ENCODE assay signal across 8 mouse cellular contexts in genomic region chr7:140125278-140126021, GRCm38 (mm10). TPM values are rescaled to one million over a fixed set of nuclear protein-coding genes. Genes with fewer than 3 reads are reported as not detected.
DNase-seq lines count a peak whose midpoint lies in the region; ATAC-seq and TF ChIP-seq lines count a peak whose summit lies in the region.

No protein-coding gene starts in this region.

- H3K9me3 ChIP-seq in heart, embryonic 12.5 days (replicated peaks): no peaks in the 10 kb centered on the region
- H3K9me3 ChIP-seq in kidney, postnatal 0 days (replicated peaks; ENCODE audit: low read length): no peaks in the 10 kb centered on the region

- H3K9ac ChIP-seq in heart, embryonic 12.5 days: peak overlapping the region; percentile 80
- peak overlapping the region; percentile 91 for H3K9ac ChIP-seq in kidney, postnatal 0 days (ENCODE audit: low read depth, low read length)
- peak overlapping the region; percentile 87 for H3K9ac ChIP-seq in liver, adult 2 months (ENCODE audit: low read depth, low read length)

- 0 out of 2 replicates have a peak, but pooled peaks have one; percentile 22 for TF ChIP-seq POLR2A in liver, adult 2 months (IDR thresholded peaks at IDR 0.05; ENCODE audit: extremely low read depth, insufficient read depth, low read length)

- DNase-seq in CD4-positive helper T cell, adult 2 months (ENCODE audit: low read depth, low spot score): peak; percentile 90
- DNase-seq in kidney, postnatal 0 days (ENCODE audit: low spot score): peak; percentile 98
- DNase-seq in liver, adult 2 months (ENCODE audit: extremely low read depth, low read depth, low spot score): peak; percentile 68
- peak; percentile 91 to 94 for DNase-seq in spleen, postnatal 36 days (ENCODE audit: low spot score in 2 of 2)

- no peak for TF ChIP-seq CTCF in kidney, postnatal 0 days (IDR thresholded peaks at IDR 0.05; ENCODE audit: low read depth)
- TF ChIP-seq CTCF in liver, adult 2 months (IDR thresholded peaks at IDR 0.05; ENCODE audit: low read depth, low read length): no peak

- H3K4me2 ChIP-seq in heart, embryonic 12.5 days: peak overlapping the region; percentile 80
- H3K4me2 ChIP-seq in kidney, postnatal 0 days (ENCODE audit: low read length): peak overlapping the region; percentile 86

- WGBS in heart, embryonic 12.5 days: 2% methylated on average over 39 of the region's 40 CpGs
- WGBS in kidney, postnatal 0 days: 2% methylated on average over 40 of the region's 40 CpGs
- 3% methylated on average over 40 of the region's 40 CpGs for WGBS in liver, adult 2 months

- peak; percentile 96 for ATAC-seq in erythroid progenitor cell, adult 5-6 weeks (replicated peaks; ENCODE audit: low FRiP score, poor library complexity, severe bottlenecking)
- peak; percentile 99 for ATAC-seq in heart, embryonic 12.5 days (ENCODE audit: insufficient number of reproducible peaks, low FRiP score)
- ATAC-seq in kidney, postnatal 0 days (replicated peaks; ENCODE audit: low FRiP score, low read depth): peak; percentile 97
- peak; percentile 96 for ATAC-seq in monocyte, adult 5-6 weeks (replicated peaks; ENCODE audit: insufficient number of reproducible peaks, low FRiP score, low TSS enrichment, poor library complexity, severe bottlenecking)

- H3K27ac ChIP-seq in brown adipose tissue, adult 24 weeks (replicated peaks; ENCODE audit: low read depth, low read length): 0 out of 2 replicates have a peak overlapping the region, but pooled peaks have one; percentile 10
- H3K27ac ChIP-seq in heart, embryonic 12.5 days (ENCODE audit: poor library complexity, severe bottlenecking): no peak overlapping the region
- H3K27ac ChIP-seq in kidney, postnatal 0 days: peak overlapping the region; percentile 73
- peak overlapping the region; percentile 42 for H3K27ac ChIP-seq in liver, adult 2 months (replicated peaks; ENCODE audit: insufficient read depth, low read depth, low read length)

- H3K4me1 ChIP-seq in brown adipose tissue, adult 24 weeks (ENCODE audit: control insufficient read depth, insufficient read depth, insufficient read length, low read length): no peaks in the 10 kb centered on the region
- H3K4me1 ChIP-seq in heart, embryonic 12.5 days (replicated peaks): peaks cover 3% of the 10 kb centered on the region; the same call in 1 of the 2 replicates
- no peaks in the 10 kb centered on the region; the same call in 1 of the 2 replicates for H3K4me1 ChIP-seq in kidney, postnatal 0 days (replicated peaks; ENCODE audit: insufficient read depth, low read length)
- H3K4me1 ChIP-seq in liver, adult 2 months (ENCODE audit: control insufficient read depth, insufficient read depth, low read length): peaks cover 8% of the 10 kb centered on the region

- H3K4me3 ChIP-seq in brown adipose tissue, adult 24 weeks (ENCODE audit: insufficient read depth, low read depth, low read length): peak overlapping the region; percentile 68
- H3K4me3 ChIP-seq in heart, embryonic 12.5 days: peak overlapping the region; percentile 71
- peak overlapping the region; percentile 84 for H3K4me3 ChIP-seq in kidney, postnatal 0 days (replicated peaks; ENCODE audit: low read depth, low read length)
- peak overlapping the region; percentile 68 for H3K4me3 ChIP-seq in liver, adult 2 months (ENCODE audit: insufficient read depth, low read depth, low read length)

- H3K79me2 ChIP-seq in liver, adult 2 months (ENCODE audit: control insufficient read depth, insufficient read depth, low read length): no peaks in the 10 kb centered on the region; the same call in 1 of the 2 replicates

- peaks cover 11% of the 10 kb centered on the region for H3K36me3 ChIP-seq in heart, embryonic 12.5 days
- H3K36me3 ChIP-seq in kidney, postnatal 0 days (ENCODE audit: insufficient read depth, low read length): peaks cover 9% of the 10 kb centered on the region; the same call in 1 of the 2 replicates
- H3K36me3 ChIP-seq in liver, adult 2 months (ENCODE audit: control insufficient read depth, insufficient read depth, low read length): peaks cover 19% of the 10 kb centered on the region; the same call in 1 of the 2 replicates

- H3K27me3 ChIP-seq in heart, embryonic 12.5 days (replicated peaks): no peaks in the 10 kb centered on the region
- no peaks in the 10 kb centered on the region for H3K27me3 ChIP-seq in kidney, postnatal 0 days (ENCODE audit: insufficient read depth, low read length)
- no peaks in the 10 kb centered on the region for H3K27me3 ChIP-seq in liver, adult 2 months (ENCODE audit: control insufficient read depth, insufficient read depth, low read length)

RNA-seq across cellular contexts. Expression of gene Echs1, which starts 9.2 kb away (rescaled TPM):
- 1,018 and 1,090 TPM in 2 replicates for polyA plus RNA-seq in brown adipose tissue, adult 24 weeks (2012; ENCODE audit: insufficient read depth, insufficient read length, missing spikeins)
- 16.2 and 20.1 TPM in 2 replicates for total RNA-seq in erythroid progenitor cell, adult 5-6 weeks (2015; ENCODE audit: low replicate concordance)
- 8.6 and 12.6 TPM in 2 replicates for total RNA-seq in erythroid progenitor cell, adult 5-6 weeks (2017; ENCODE audit: low replicate concordance)
- polyA plus RNA-seq in heart, embryonic 12.5 days (2016; fragmentation: Nextera tagmentation; extraction: Ambion mirVana): 174 and 176 TPM in 2 replicates
- polyA plus RNA-seq in kidney, postnatal 0 days (2015; fragmentation: Nextera tagmentation; extraction: Ambion mirVana): 236 and 241 TPM in 2 replicates
- total RNA-seq in liver, adult 2 months (2014; rRNA removed): 411 and 412 TPM in 2 replicates
- polyA plus RNA-seq in liver, adult 2 months (2012; rRNA removed): 271 and 349 TPM in 2 replicates
- 37.8 to 42.3 TPM (median 41.5 TPM) in 3 replicates for total RNA-seq in monocyte, adult 5-6 weeks (2017)

RNA-seq across cellular contexts. Expression of gene Paox, which starts 9.9 kb away (rescaled TPM):
- polyA plus RNA-seq in brown adipose tissue, adult 24 weeks (2012; ENCODE audit: insufficient read depth, insufficient read length, missing spikeins): 45.1 and 45.3 TPM in 2 replicates
- total RNA-seq in erythroid progenitor cell, adult 5-6 weeks (2015; ENCODE audit: low replicate concordance): 6.8 TPM in 1 of 2 replicates, not detected in the other
- 2.0 and 2.8 TPM in 2 replicates for total RNA-seq in erythroid progenitor cell, adult 5-6 weeks (2017; ENCODE audit: low replicate concordance)
- 14.5 and 16.3 TPM in 2 replicates for polyA plus RNA-seq in heart, embryonic 12.5 days (2016; fragmentation: Nextera tagmentation; extraction: Ambion mirVana)
- 21.0 and 22.9 TPM in 2 replicates for polyA plus RNA-seq in kidney, postnatal 0 days (2015; fragmentation: Nextera tagmentation; extraction: Ambion mirVana)
- total RNA-seq in liver, adult 2 months (2014; rRNA removed): 86.9 and 87.5 TPM in 2 replicates
- polyA plus RNA-seq in liver, adult 2 months (2012; rRNA removed): 59.1 and 67.7 TPM in 2 replicates
- total RNA-seq in monocyte, adult 5-6 weeks (2017): 0.87 to 1.5 TPM (median 1.2 TPM) in 3 replicates

RNA-seq across cellular contexts. Expression of gene Mtg1, which starts 11.9 kb away (rescaled TPM):
- polyA plus RNA-seq in brown adipose tissue, adult 24 weeks (2012; ENCODE audit: insufficient read depth, insufficient read length, missing spikeins): 49.2 and 54.7 TPM in 2 replicates
- 7.6 TPM in 1 of 2 replicates, not detected in the other for total RNA-seq in erythroid progenitor cell, adult 5-6 weeks (2015; ENCODE audit: low replicate concordance)
- 1.4 TPM in 1 of 2 replicates, not detected in the other for total RNA-seq in erythroid progenitor cell, adult 5-6 weeks (2017; ENCODE audit: low replicate concordance)
- polyA plus RNA-seq in heart, embryonic 12.5 days (2016; fragmentation: Nextera tagmentation; extraction: Ambion mirVana): 28.3 and 28.9 TPM in 2 replicates
- 29.9 and 30.4 TPM in 2 replicates for polyA plus RNA-seq in kidney, postnatal 0 days (2015; fragmentation: Nextera tagmentation; extraction: Ambion mirVana)
- total RNA-seq in liver, adult 2 months (2014; rRNA removed): 17.4 and 19.3 TPM in 2 replicates
- 24.7 and 29.7 TPM in 2 replicates for polyA plus RNA-seq in liver, adult 2 months (2012; rRNA removed)
- total RNA-seq in monocyte, adult 5-6 weeks (2017): 3.7 to 7.6 TPM (median 4.4 TPM) in 3 replicates

RNA-seq across cellular contexts. Expression of gene Fuom, which starts 23.2 kb away (rescaled TPM):
- 211 and 236 TPM in 2 replicates for polyA plus RNA-seq in brown adipose tissue, adult 24 weeks (2012; ENCODE audit: insufficient read depth, insufficient read length, missing spikeins)
- total RNA-seq in erythroid progenitor cell, adult 5-6 weeks (2015; ENCODE audit: low replicate concordance): not detected in 2 replicates
- total RNA-seq in erythroid progenitor cell, adult 5-6 weeks (2017; ENCODE audit: low replicate concordance): not detected in 2 replicates
- 75.4 and 83.0 TPM in 2 replicates for polyA plus RNA-seq in heart, embryonic 12.5 days (2016; fragmentation: Nextera tagmentation; extraction: Ambion mirVana)
- polyA plus RNA-seq in kidney, postnatal 0 days (2015; fragmentation: Nextera tagmentation; extraction: Ambion mirVana): 86.8 and 88.4 TPM in 2 replicates
- total RNA-seq in liver, adult 2 months (2014; rRNA removed): 68.6 and 72.7 TPM in 2 replicates
- polyA plus RNA-seq in liver, adult 2 months (2012; rRNA removed): 63.0 and 77.5 TPM in 2 replicates
- total RNA-seq in monocyte, adult 5-6 weeks (2017): 2.8 to 7.7 TPM (median 4.5 TPM) in 3 replicates

RNA-seq across cellular contexts. Expression of gene Sprn, which starts 29.2 kb away (rescaled TPM):
- polyA plus RNA-seq in brown adipose tissue, adult 24 weeks (2012; ENCODE audit: insufficient read depth, insufficient read length, missing spikeins): not detected in 2 replicates
- not detected in 2 replicates for total RNA-seq in erythroid progenitor cell, adult 5-6 weeks (2015; ENCODE audit: low replicate concordance)
- total RNA-seq in erythroid progenitor cell, adult 5-6 weeks (2017; ENCODE audit: low replicate concordance): not detected in 2 replicates
- 0.08 TPM in 1 of 2 replicates, not detected in the other for polyA plus RNA-seq in heart, embryonic 12.5 days (2016; fragmentation: Nextera tagmentation; extraction: Ambion mirVana)
- 0.13 and 0.16 TPM in 2 replicates for polyA plus RNA-seq in kidney, postnatal 0 days (2015; fragmentation: Nextera tagmentation; extraction: Ambion mirVana)
- total RNA-seq in liver, adult 2 months (2014; rRNA removed): 1.4 and 1.5 TPM in 2 replicates
- polyA plus RNA-seq in liver, adult 2 months (2012; rRNA removed): 1.3 and 1.7 TPM in 2 replicates
- not detected in 3 replicates for total RNA-seq in monocyte, adult 5-6 weeks (2017)
